Mouse (Mus musculus) lung, postnatal 36 days (tissue): Measurements from ENCODE around the gene Sema4f.
A peak's percentile ranks its signal among the peaks of the same experiment; 100 is the strongest.

Source experiments
- DNase-seq: peaks from one replicate; pipeline ENCODE4 v3.0.0; 2022; ENCODE audit warnings: mixed read lengths

Gene Sema4f

DNA sequence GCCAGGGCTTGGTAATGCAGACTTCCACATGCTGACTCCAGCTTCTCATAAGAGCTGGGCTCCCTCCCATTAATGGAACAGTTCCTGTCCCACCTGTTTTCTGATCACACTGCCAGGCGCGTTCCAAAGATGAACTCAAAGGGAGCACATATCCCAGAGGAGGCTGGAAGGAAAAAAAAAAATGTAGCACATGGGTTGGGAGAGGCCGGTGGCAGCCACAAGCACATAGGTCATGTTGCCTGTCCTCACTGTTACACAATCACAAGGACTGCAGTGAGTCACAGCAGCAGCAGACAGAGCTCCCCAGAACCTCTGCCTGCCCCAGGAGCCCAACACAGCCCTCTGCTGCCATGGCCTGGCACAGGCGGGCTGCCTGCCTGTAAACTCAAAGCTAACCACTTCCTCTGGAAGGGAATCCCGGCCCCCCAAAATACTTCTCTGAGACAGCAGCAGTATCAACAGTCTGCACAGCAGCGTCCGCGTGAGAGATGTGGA lies 76.1 kb downstream of the Sema4f start:
- DNase-seq, result peak; percentile 78

DNA sequence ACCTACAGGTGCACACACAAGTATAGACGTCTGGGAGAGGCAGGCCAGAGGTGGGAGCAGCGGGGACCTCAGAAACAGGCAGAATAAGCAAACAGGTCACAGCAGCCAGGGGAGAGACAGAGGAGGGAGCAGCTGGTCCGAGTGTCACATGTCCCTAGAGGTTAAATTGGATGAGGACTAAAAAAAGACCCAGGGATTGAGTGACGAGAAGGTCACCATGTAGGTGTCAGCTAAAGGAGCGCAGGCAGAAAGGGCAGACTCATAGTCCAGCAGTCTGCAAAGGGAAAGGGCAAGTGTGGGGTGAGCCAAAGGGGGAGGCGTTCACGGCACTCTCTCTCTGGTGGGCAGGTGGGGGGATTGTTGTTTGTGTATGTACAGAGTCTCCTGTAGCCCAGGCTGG lies 77.1 kb downstream of the Sema4f start:
- DNase-seq, result no peak

DNA sequence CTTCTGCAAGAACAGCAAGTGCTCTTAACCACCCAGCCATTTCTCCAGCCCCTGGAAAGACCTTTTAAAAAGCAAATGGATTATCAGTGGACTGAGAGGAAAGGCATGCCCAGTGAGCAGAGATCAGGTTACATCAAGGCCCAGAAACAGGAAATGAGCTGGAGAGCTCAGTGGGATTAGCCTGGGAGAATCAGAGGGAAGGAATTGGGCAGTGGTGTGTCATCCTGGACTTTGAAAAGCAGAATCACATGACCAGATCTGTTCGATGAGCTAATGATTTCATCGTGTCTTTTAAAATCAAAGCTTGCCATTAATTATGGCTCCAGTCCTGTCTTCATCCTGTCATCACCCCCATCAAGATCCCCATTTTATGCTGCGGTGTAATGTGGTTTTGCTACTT lies 77.5 kb downstream of the Sema4f start:
- DNase-seq, result no peak
